Mouse (Mus musculus): ENCODE measurements around the gene Cdkn1a. TPM values are rescaled to one million over a fixed set of nuclear protein-coding genes. Genes with fewer than 3 reads are reported as not detected.
A peak's percentile ranks its signal among the peaks of the same experiment; 100 is the strongest.

The Cdkn1a gene
- polyA plus RNA-seq, 1 experiment: 17.7 TPM

- TF ChIP-seq CTCF (IDR thresholded peaks at IDR 0.05; ENCODE audit: extremely low read depth, insufficient read depth, low read length) (peak; percentile 87), POLR2A (IDR thresholded peaks at IDR 0.05; ENCODE audit: extremely low read depth, insufficient read depth, low read length) (no peak)
- H3K4me1 ChIP-seq (ENCODE audit: control insufficient read depth, insufficient read depth, low read length): peaks cover 1% of the 10 kb centered on the region; the same call in 1 of the 2 replicates
- no peak overlapping the region for H3K4me3 ChIP-seq (ENCODE audit: insufficient read depth, low read length)
- H3K27ac ChIP-seq (ENCODE audit: insufficient read depth, low read length): no peak overlapping the region
Observed at GRCm38 (mm10) chr17:29048748-29049507, 41.8 kb upstream of the Cdkn1a start.

GRCm38 (mm10) chr17:29049508-29049889 is 41.3 kb upstream of the Cdkn1a start:
- TF ChIP-seq CTCF (IDR thresholded peaks at IDR 0.05; ENCODE audit: extremely low read depth, insufficient read depth, low read length) (no peak), POLR2A (IDR thresholded peaks at IDR 0.05; ENCODE audit: extremely low read depth, insufficient read depth, low read length) (no peak)
- Histone ChIP-seq H3K27ac (ENCODE audit: insufficient read depth, low read length) (no peak overlapping the region), H3K4me3 (ENCODE audit: insufficient read depth, low read length) (no peak overlapping the region), H3K4me1 (ENCODE audit: control insufficient read depth, insufficient read depth, low read length) (peaks cover 3% of the 10 kb centered on the region; the same call in 1 of the 2 replicates)

- TF ChIP-seq POLR2A (IDR thresholded peaks at IDR 0.05; ENCODE audit: extremely low read depth, insufficient read depth, low read length) (no peak), CTCF (IDR thresholded peaks at IDR 0.05; ENCODE audit: extremely low read depth, insufficient read depth, low read length) (no peak)
- Histone ChIP-seq H3K4me3 (ENCODE audit: insufficient read depth, low read length) (no peak overlapping the region), H3K27ac (ENCODE audit: insufficient read depth, low read length) (no peak overlapping the region), H3K4me1 (ENCODE audit: control insufficient read depth, insufficient read depth, low read length) (peaks cover 4% of the 10 kb centered on the region; the same call in 1 of the 2 replicates)
Observed at GRCm38 (mm10) chr17:29049923-29050322, 40.9 kb upstream of the Cdkn1a start.

GRCm38 (mm10) chr17:29050791-29051190 is 40.0 kb upstream of the Cdkn1a start:
- Histone ChIP-seq H3K4me3 (ENCODE audit: insufficient read depth, low read length) (no peak overlapping the region), H3K4me1 (ENCODE audit: control insufficient read depth, insufficient read depth, low read length) (peaks cover 4% of the 10 kb centered on the region; the same call in 1 of the 2 replicates), H3K27ac (ENCODE audit: insufficient read depth, low read length) (no peak overlapping the region)
- TF ChIP-seq CTCF (IDR thresholded peaks at IDR 0.05; ENCODE audit: extremely low read depth, insufficient read depth, low read length): no peak
- TF ChIP-seq POLR2A (IDR thresholded peaks at IDR 0.05; ENCODE audit: extremely low read depth, insufficient read depth, low read length): no peak

GRCm38 (mm10) chr17:29053067-29053466 is 37.7 kb upstream of the Cdkn1a start:
- H3K4me1 ChIP-seq (ENCODE audit: control insufficient read depth, insufficient read depth, low read length): peaks cover 7% of the 10 kb centered on the region
- TF ChIP-seq CTCF (IDR thresholded peaks at IDR 0.05; ENCODE audit: extremely low read depth, insufficient read depth, low read length): no peak
- TF ChIP-seq POLR2A (IDR thresholded peaks at IDR 0.05; ENCODE audit: extremely low read depth, insufficient read depth, low read length): no peak
- no peak overlapping the region for H3K4me3 ChIP-seq (ENCODE audit: insufficient read depth, low read length)

GRCm38 (mm10) chr17:29053841-29054240 is 36.9 kb upstream of the Cdkn1a start:
- Histone ChIP-seq H3K4me3 (ENCODE audit: insufficient read depth, low read length) (no peak overlapping the region), H3K4me1 (ENCODE audit: control insufficient read depth, insufficient read depth, low read length) (peaks cover 7% of the 10 kb centered on the region), H3K27ac (ENCODE audit: insufficient read depth, low read length) (no peak overlapping the region)
- TF ChIP-seq CTCF (IDR thresholded peaks at IDR 0.05; ENCODE audit: extremely low read depth, insufficient read depth, low read length) (no peak), POLR2A (IDR thresholded peaks at IDR 0.05; ENCODE audit: extremely low read depth, insufficient read depth, low read length) (no peak)

More at GRCm38 (mm10) chr17:29053067-29053466, 37.7 kb upstream of the Cdkn1a start:
- H3K27ac ChIP-seq (ENCODE audit: insufficient read depth, low read length): no peak overlapping the region

GRCm38 (mm10) chr17:29054429-29054828 is 36.3 kb upstream of the Cdkn1a start:
- Histone ChIP-seq H3K27ac (ENCODE audit: insufficient read depth, low read length) (no peak overlapping the region), H3K4me1 (ENCODE audit: control insufficient read depth, insufficient read depth, low read length) (peaks cover 6% of the 10 kb centered on the region), H3K4me3 (ENCODE audit: insufficient read depth, low read length) (no peak overlapping the region)
- no peak for TF ChIP-seq CTCF (IDR thresholded peaks at IDR 0.05; ENCODE audit: extremely low read depth, insufficient read depth, low read length)
- TF ChIP-seq POLR2A (IDR thresholded peaks at IDR 0.05; ENCODE audit: extremely low read depth, insufficient read depth, low read length): no peak

- H3K4me3 ChIP-seq (ENCODE audit: insufficient read depth, low read length): no peak overlapping the region
- H3K4me1 ChIP-seq (ENCODE audit: control insufficient read depth, insufficient read depth, low read length): peaks cover 5% of the 10 kb centered on the region
- no peak overlapping the region for H3K27ac ChIP-seq (ENCODE audit: insufficient read depth, low read length)
- no peak for TF ChIP-seq CTCF (IDR thresholded peaks at IDR 0.05; ENCODE audit: extremely low read depth, insufficient read depth, low read length)
- TF ChIP-seq POLR2A (IDR thresholded peaks at IDR 0.05; ENCODE audit: extremely low read depth, insufficient read depth, low read length): no peak
Observed at GRCm38 (mm10) chr17:29055586-29055985, 35.2 kb upstream of the Cdkn1a start.

GRCm38 (mm10) chr17:29056207-29056606 is 34.6 kb upstream of the Cdkn1a start:
- no peak for TF ChIP-seq POLR2A (IDR thresholded peaks at IDR 0.05; ENCODE audit: extremely low read depth, insufficient read depth, low read length)
- peaks cover 5% of the 10 kb centered on the region for H3K4me1 ChIP-seq (ENCODE audit: control insufficient read depth, insufficient read depth, low read length)
- no peak overlapping the region for H3K4me3 ChIP-seq (ENCODE audit: insufficient read depth, low read length)
- no peak overlapping the region for H3K27ac ChIP-seq (ENCODE audit: insufficient read depth, low read length)

- TF ChIP-seq CTCF (IDR thresholded peaks at IDR 0.05; ENCODE audit: extremely low read depth, insufficient read depth, low read length): no peak
- TF ChIP-seq POLR2A (IDR thresholded peaks at IDR 0.05; ENCODE audit: extremely low read depth, insufficient read depth, low read length): no peak
- no peak overlapping the region for H3K4me3 ChIP-seq (ENCODE audit: insufficient read depth, low read length)
- 0 out of 2 replicates have a peak overlapping the region, but pooled peaks have one; percentile 11 for H3K27ac ChIP-seq (ENCODE audit: insufficient read depth, low read length)
- H3K4me1 ChIP-seq (ENCODE audit: control insufficient read depth, insufficient read depth, low read length): peaks cover 5% of the 10 kb centered on the region
Observed at GRCm38 (mm10) chr17:29056699-29057151, 34.1 kb upstream of the Cdkn1a start.
